Mouse (Mus musculus): ENCODE measurements around the gene Trmt44.
A peak's percentile ranks its signal among the peaks of the same experiment; 100 is the strongest.

The Trmt44 gene

DNA sequence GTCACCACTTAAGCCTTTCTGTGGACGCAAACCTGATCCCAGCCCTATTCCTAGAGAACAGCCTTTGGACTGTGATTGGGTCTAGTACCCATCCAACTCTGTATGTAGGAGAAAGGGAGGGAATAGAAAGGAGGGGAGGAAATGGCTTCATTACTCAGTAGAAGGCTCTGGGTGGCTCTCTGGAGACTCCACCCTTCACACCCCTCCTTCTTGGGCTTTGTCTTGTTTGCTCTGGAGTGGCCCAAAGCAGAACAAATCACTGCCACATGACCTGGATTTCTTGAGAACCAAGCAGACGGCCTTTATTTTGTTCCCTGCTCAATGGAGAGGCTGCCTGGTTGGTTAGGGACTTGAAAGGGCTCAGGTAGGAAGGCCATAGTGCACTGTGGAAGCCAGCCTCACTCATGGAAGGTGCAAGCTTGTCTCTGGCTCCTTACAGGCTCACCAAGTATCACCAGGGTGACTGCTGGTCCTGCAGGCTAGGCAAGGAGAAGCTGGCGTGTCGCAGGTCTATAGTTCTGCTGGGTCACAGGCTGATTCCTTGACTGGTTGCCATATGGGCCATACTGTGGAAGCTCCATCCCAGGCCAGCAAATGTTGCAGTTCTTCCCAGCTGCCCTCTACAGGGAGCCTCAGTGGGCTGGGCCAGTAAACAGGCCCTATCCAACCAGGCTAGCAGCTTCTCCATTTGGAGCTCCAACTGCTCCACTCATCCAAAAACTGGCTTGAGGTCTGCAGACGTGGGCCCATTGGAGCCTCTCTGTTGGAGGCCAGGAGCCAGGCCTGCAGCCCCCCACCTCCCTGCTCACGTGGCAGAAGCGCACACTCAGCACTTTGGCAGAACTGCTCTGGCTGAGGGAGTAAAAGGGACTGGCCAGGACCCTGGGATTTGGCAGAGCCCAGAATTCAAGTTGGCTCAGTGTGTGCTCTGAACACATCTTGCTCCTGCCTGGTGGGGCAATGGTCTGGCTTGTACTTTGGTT is 22.7 kb downstream of the Trmt44 start:
- no peak for DNase-seq (ENCODE audit: extremely low read depth, insufficient read length, low spot score)

DNA sequence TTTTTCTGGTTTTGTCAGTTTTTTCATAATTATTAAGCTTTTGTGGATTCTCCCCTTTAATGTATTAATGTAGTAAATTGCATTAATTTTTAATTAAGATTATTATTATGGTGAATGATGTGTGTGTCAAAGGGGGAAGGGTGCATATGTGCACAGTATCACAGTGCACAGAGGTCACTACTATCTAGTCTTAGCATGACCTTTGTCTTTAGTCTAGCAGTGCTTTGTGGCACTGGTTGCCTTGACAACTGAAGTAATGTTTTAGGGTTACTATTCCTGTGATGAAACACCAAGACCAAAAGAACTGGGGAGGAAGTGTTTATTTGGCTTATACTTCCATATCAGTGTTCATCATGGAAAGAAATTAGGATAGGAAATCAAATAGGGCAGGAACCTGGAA is 28.7 kb downstream of the Trmt44 start:
- no peak for DNase-seq (ENCODE audit: extremely low read depth, insufficient read length, low spot score)

DNA sequence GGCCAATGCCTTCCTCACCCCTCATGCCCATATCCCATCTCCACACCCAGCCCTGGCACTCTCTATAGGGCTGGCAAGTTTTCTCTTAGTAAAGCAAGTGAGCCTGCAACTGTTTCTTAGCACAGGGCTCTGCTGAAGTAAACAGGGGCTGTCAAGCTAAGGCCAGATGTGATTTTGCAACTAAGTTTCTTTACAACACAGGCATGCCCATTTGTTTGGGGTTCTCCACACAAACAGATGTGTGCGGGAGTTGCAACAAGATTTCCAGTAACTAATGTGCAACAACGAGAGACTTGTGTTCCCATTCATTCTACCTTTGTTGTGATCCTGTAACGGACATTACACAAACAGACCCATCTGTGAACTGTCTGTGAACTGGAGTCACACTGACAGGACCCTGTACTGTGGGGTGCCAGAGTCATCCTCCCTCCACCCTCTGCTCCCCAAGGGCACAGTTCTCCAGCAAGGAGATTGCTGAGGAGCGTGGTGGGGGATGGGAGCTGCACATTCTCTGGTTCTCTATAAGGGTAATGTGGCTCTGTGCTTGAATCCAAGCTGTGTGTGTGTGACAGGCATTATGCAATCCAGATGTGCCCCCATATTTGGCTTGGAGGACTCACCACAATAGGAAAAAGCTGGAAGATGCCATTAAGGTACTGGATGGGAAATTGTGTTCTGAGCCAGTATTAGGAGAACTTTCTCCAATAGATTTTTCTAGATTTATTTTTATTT is 33.6 kb downstream of the Trmt44 start:
- no peak for DNase-seq (ENCODE audit: extremely low read depth, insufficient read length, low spot score)

DNA sequence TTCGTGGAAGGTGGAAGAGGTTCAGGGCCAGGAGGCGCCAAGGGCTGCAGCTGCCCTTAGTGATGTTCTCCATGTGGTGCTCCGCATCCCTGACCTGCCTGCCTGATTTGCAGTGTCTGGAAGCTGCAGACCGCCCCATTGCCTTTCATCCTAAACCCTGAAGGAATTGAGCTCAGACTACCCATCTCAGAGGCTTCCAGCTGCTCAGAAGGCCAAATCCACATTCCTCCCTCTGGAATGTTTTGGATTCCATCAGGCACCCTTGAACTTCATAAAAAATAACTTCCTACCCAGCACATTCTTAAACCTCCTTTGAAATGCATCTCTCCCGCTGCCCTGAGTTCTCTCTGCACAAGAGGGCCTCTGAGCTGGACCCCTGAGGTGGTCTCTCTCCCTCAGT is 34.3 kb downstream of the Trmt44 start:
- DNase-seq (ENCODE audit: extremely low read depth, insufficient read length, low spot score): no peak

DNA sequence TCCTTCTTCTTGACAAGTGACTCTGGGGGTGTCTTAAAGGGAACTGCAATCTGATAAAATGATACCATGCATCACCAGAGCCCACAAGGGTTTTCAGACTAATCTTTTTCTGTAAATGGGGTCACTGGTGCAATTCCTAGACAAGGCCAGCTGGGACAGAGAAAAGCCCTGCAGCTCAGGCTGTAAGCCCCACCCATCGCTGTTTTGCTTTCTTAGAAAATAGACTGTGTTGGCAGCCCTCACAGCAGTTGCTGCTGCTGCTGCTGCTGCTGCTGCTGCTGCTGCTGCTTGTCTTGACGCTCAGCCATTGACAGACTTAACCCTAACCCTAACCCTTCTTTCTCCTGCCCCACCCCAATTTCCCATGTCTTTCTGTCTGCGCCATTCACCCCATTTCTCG is 35.3 kb downstream of the Trmt44 start:
- DNase-seq (ENCODE audit: extremely low read depth, insufficient read length, low spot score): no peak

DNA sequence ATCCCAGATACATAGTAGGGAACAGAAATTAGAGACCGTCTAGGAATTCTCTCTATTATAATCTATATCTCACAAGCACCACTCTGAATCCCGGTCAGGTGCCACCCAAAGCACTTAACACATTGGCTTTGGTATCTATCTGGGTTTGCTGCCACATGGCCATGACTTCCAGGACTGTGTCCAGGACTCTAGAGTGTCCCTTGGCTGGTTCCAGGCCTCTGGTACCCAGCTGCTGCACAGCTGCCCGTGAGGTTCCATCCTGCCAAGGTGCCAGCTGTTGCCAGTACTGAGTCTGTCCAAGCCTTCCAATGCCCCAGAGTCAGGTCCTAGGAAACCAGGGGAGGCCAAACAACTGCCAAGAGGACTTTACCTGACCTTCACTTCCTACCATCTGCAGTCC is 36.8 kb downstream of the Trmt44 start:
- no peak for DNase-seq (ENCODE audit: extremely low read depth, insufficient read length, low spot score)

DNA sequence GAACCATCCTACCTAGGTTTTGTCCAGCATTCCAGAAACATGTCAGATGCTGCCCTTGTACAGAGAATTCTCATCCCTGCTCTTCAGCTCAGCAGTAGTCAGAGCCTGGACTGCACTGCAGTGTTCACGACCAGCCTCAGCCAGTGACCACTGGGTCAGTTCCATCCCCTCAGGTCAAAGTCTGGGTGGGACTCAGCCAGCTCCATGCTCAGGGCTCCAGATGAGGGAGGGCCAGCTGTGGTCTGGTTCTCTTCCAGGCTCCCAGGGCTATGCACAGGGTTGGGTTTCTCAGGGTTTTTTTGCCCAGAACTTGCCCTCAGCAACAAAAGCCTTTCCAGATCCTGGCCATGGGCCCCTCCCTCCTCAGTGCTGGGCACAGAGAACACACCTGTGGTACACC is 37.4 kb downstream of the Trmt44 start:
- DNase-seq (ENCODE audit: extremely low read depth, insufficient read length, low spot score): no peak

DNA sequence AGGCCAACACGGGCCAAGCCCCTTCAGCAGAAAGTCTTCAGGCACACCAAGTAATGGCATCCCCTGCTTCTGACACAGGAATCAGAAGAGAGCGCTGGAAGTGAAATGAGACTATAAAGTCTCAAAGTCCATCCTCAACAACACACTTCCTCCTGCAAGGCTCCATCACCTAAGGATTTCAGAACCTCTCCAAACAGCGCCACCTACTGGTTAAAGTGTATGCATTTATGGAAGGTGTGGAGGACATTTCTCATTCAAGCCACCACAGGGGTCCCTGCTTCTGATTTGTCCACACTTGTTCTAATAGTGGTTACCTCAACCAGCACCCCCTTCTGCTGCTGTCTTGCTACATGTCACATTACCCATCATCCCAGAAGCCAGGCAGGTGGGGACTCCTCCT is 38.6 kb downstream of the Trmt44 start:
- no peak for DNase-seq (ENCODE audit: extremely low read depth, insufficient read length, low spot score)

DNA sequence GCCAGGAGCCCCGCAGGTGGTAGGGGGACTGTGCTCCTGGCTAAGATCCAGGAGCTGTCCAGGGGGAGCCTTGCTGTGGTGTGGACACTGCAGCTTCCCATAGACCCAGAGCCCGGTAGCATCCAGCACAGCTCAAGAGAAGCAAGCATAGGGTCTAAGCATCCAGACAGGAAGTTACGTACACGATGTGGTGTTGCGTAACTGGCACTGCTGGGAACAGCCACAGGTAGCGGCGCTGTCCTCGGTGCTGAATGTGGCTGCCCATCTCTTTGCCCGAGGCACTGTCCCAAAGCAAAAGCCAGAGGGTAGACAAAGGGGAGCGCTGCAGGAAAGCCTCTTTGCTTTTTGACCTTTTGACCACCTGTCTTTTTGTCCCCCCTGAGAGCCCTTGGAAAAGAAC is 43.3 kb downstream of the Trmt44 start:
- no peak for DNase-seq (ENCODE audit: extremely low read depth, insufficient read length, low spot score)

DNA sequence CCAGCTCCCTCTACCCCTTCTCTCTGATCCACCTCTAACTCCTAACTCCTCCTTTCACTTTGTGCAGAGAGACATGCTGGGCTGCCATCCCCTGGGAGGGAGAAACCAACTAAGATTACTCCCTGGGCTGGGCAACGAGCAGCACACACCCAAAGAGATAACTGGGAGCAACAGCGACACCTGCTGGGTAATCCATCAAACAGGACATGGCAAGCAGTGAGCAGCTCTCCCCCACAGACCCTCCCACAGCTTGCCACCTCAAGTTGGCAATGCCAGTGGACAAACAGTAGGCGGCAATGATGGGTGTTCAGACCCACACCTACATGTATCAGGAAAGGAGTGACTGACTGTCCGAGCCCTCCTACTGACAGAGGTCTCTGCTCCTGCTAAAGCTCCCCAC is 44.4 kb downstream of the Trmt44 start:
- DNase-seq (ENCODE audit: extremely low read depth, insufficient read length, low spot score): no peak

DNA sequence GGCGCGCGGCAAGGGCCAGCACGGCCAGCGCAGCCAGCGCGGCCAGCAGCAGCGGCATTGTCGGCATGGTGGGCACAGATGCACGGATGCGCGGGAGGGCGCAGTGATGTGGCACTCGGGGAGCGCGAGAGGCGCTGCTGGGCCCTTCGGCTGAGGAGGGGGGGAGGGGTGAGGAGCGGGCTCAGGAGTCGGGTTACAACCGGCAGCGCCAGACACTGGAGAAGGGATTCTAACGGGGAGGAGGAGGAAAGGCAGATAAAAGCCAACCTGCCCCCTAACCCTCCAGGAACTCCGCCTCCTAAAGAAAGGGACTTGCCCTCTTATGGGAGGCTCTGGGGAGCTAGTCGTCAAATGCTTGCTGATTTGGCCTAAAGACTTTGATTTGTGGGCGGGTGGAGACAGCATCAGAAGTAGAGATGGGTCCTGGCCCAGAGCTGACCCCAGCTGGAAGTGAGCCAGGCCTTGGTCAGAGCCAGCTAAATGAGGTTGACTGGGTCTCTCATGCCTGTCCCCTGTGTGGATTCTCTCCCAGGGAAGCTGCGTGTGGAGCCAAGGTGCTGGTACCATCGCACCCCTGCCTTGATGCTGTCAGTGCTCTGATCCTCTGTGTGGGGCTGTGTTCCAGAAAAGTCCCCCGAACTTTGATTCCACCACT is 49.3 kb downstream of the Trmt44 start, which contains the start of gene Cpz:
Gene Cpz, minus strand, starts transcription at position 230 of the 655 bp plus-strand sequence.
- DNase-seq (ENCODE audit: extremely low read depth, insufficient read length, low spot score): no peak

DNA sequence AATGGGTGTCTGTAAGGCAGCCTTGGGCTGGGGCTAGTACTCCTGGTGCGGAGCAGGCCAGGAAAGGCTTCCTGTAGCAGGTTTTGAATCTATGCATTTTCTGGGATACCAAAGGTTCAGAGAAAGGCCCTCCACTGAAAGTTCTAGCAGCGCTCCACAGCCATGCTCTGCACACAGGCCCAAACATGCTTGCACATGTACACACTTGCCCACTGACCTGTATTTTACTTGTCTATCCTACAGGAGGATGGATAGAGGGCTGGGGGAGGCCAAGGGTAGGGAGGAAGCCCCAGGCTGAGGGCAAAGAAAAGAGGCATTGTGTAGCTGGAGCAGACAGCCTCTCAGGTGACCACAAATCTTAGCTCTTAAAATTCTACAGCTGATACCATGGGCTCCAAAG is 50.5 kb downstream of the Trmt44 start:
- no peak for DNase-seq (ENCODE audit: extremely low read depth, insufficient read length, low spot score)

DNA sequence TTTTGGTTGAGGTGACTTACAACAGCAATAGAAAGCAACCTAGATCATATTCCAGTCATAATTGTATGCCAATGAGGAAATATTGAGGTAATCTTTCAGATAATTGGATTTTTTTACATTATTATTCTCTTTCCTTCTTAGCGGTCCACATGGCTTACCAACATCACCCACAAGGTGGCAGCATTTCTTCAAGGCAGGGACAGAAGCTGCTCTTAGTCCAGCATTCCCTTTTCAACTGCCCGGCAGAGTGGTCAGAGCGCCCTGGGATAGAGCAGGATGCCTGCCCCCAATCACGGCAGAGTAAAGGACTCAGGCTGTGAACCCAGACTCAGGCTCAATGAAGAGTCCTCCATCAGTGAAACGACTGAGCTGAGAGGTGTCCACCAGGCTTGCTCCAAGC is 51.1 kb downstream of the Trmt44 start:
- no peak for DNase-seq (ENCODE audit: extremely low read depth, insufficient read length, low spot score)

DNA sequence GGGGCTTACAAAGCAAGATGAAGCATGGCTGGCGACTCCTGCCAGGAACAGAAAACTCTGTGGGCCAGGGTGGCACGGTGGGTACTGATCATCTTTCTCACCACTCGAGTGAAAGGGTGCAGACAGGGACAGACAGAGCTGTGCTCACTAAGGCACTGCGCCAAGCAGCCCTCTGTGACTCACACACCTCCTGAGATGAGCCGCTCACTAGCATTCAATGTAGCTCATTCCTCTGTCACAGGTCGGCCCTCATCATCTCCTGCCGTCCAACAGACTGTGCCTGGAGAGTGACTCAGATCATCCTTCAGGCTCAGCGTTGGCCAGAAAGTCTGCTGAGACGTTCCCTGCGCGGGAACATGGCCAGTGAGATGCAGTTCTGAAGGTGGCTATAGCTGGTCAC is 58.1 kb downstream of the Trmt44 start:
- peak; percentile 18 for DNase-seq (ENCODE audit: extremely low read depth, insufficient read length, low spot score)

DNA sequence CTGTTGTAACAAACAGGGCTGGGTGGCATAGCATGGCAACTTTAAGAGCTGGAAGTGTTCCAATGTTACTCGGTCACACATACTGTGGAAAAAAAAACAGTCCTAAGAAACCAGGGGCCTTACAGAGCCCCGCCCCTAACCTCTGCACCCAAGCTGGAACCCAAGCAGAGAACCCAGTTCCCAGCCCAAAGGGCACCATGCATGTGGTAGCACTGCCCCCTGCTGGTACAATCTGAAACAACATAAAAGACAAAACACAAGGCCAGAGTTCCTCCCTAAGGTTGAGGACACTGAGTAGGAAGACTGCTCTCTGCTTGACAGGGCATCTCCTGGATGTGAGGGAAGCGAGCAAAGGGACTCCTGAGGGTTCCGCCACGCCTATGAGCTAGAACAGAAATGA is 64.3 kb downstream of the Trmt44 start:
- no peak for DNase-seq (ENCODE audit: extremely low read depth, insufficient read length, low spot score)

Data from 3134 (cell line).